Mouse (Mus musculus) limb, embryonic 14.5 days (tissue): ENCODE results near the gene Prkn. TPM values are rescaled to one million over a fixed set of nuclear protein-coding genes. Genes with fewer than 3 reads are reported as not detected.

ENCODE experiments used
- ATAC-seq: fragments of 200-750 bp; cut with Nextera tagmentation; 2 replicates; pipeline ENCODE4 v1.8.0; 2017; ENCODE audit warnings: low read depth, moderate number of reproducible peaks, moderate TSS enrichment; ENCODE audit not compliant: low FRiP score
- DNase-seq: peaks from one replicate; pipeline ENCODE4 v3.0.0-alpha.2; 2015; ENCODE audit warnings: low spot score
- H3K27ac ChIP-seq: fragments of 300-500 bp; sonication (generic); replicated peaks from 2 replicates; pipeline ENCODE4 v1.5.1; 2014; ENCODE audit warnings: low read depth, mild to moderate bottlenecking, low read length, moderate library complexity, mixed read lengths
- H3K27me3 ChIP-seq: fragments of 300-500 bp; sonication (generic); 2 replicates; pipeline ENCODE4 v1.6.1; 2014; ENCODE audit warnings: low read length, mixed read lengths; ENCODE audit not compliant: control insufficient read depth, insufficient read depth
- H3K36me3 ChIP-seq: fragments of 300-500 bp; sonication (generic); 2 replicates; pipeline ENCODE4 v1.6.1; 2014; ENCODE audit warnings: mild to moderate bottlenecking, low read length, moderate library complexity, mixed read lengths; ENCODE audit not compliant: control insufficient read depth, insufficient read depth
- H3K4me1 ChIP-seq: fragments of 300-500 bp; sonication (generic); 2 replicates; pipeline ENCODE4 v1.6.1; 2014; ENCODE audit warnings: antibody characterized with exemption, low read length, mixed read lengths; ENCODE audit not compliant: control insufficient read depth, insufficient read depth
- H3K4me2 ChIP-seq: fragments of 300-500 bp; sonication (generic); replicated peaks from 2 replicates; pipeline ENCODE4 v1.6.1; 2014; ENCODE audit warnings: low read depth, mild to moderate bottlenecking, low read length, moderate library complexity; ENCODE audit not compliant: severe bottlenecking
- H3K4me3 ChIP-seq: fragments of 300-500 bp; sonication (generic); replicated peaks from 2 replicates; pipeline ENCODE4 v1.5.1; 2014; ENCODE audit warnings: low read length
- H3K9ac ChIP-seq: fragments of 300-500 bp; sonication (generic); 2 replicates; pipeline ENCODE4 v1.6.1; 2014; ENCODE audit warnings: mild to moderate bottlenecking, low read depth, low read length, moderate library complexity; ENCODE audit not compliant: severe bottlenecking
- H3K9me3 ChIP-seq: fragments of 300-500 bp; sonication (generic); 2 replicates; pipeline ENCODE4 v1.6.1; 2016; ENCODE audit warnings: low read length; ENCODE audit not compliant: control insufficient read depth
- POLR2A ChIP-seq: fragments of 200-500 bp; IDR thresholded peaks from 2 replicates; pipeline ENCODE4 v1.8.0; 2012; ENCODE audit warnings: inconsistent platforms, mild to moderate bottlenecking, moderate library complexity, borderline replicate concordance; ENCODE audit not compliant: insufficient read depth, insufficient read length; ENCODE audit errors: extremely low read depth
- WGBS: fragments of 180-500 bp; shearing (Covaris S2); extraction: QIAGEN DNeasy Blood & Tissue Kit; methylation state at CpG from one replicate; pipeline ENCODE4 v1.1.7; 2014; 5-methylcytosine and 5-hydroxymethylcytosine counted together
- polyA plus RNA-seq, 2 experiments: library from polyadenylated mRNA; depleted of rRNA in 1 of 2; stranded (reverse) in 1 of 2; unstranded in 1 of 2; fragments of >200 nt; fragmentation: Nextera tagmentation in 1 of 2; extraction: Ambion mirVana in 1 of 2; gene quantifications; 2 replicates each; pipeline versions ENCODE4 v1.2.1 to v1.2.3; 2012 to 2014

Prkn gene
- polyA plus RNA-seq, 2 experiments = 2.3 to 2.7 TPM

DNA sequence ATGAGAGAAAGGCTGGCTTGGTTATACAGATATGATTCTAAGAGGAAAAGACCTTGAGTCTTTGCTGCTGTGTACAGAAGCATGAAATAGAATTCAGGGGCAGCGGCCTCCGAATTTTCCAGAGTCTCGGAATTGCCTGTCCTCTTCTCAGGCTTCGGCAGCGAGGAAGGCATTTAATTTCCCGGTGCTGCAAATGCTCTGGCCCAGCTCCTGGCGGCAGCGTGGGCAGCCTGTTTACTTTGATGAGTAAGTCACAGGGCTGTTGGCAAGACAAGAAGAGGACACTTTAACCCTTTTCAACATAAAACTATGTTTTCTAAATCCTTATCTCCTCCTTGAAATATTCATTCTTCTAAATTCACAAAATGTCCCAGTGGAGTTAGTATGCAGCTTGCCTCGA, 462.9 kb downstream of the Prkn start:
- TF ChIP-seq POLR2A = no peak
- Histone ChIP-seq H3K4me2 (no peak overlapping the region), H3K4me1 (no peaks in the 10 kb centered on the region), H3K4me3 (no peak overlapping the region), H3K9me3 (no peaks in the 10 kb centered on the region), H3K9ac (no peak overlapping the region), H3K27ac (no peak overlapping the region), H3K36me3 (no peaks in the 10 kb centered on the region), H3K27me3 (no peaks in the 10 kb centered on the region)
- ATAC-seq (no peak), DNase-seq (no peak)
- WGBS = 61% methylated on average over 9 of the region's 9 CpGs

DNA sequence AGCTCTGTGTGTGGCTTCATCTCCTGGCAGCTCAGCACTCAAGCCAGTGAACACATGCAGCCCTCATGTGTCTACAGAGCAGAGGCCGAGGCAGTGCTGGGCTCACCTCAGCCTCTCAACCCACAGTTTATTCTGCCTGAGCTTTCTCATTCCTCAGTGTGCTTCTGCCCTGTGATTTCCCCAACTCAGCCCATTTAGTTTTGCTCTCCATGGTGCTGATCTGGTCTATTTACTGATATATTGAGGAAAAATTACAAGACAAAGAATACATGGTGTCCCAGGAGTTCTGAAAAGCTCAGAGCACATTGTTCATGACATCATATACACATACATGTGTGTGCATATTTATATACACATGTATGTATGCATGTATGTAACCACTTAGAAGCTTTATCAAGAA, 469.7 kb downstream of the Prkn start:
- DNase-seq (peak; percentile 56), ATAC-seq (no peak)
- no peaks in the 10 kb centered on the region for H3K36me3 ChIP-seq
- no peak overlapping the region for H3K4me3 ChIP-seq
- H3K4me2 ChIP-seq = no peak overlapping the region
- no peak for TF ChIP-seq POLR2A
- 29% methylated on average over 1 of the region's 1 CpGs for WGBS
- H3K27ac ChIP-seq = no peak overlapping the region
- H3K4me1 ChIP-seq = no peaks in the 10 kb centered on the region
- no peaks in the 10 kb centered on the region for H3K9me3 ChIP-seq
- no peaks in the 10 kb centered on the region for H3K27me3 ChIP-seq
- H3K9ac ChIP-seq = no peak overlapping the region

DNA sequence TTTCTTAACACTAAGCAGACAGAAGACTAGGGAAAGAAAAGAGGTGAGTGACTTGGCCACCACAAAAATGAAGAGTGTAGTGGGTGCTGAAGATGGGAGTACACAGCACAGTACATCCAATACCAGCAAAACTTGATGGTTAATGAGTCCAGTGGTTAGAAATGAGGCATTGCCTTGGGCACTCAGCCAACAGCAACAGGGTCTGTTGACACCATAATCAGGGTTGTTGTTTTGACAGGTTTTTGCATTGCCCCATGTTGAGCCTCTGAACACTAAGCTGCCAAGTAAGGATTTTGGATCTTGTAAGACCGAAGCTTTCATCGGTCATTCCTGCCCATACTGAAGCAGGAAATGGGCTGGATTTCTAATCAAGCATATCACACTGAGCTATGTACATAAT, 474.0 kb downstream of the Prkn start:
- Histone ChIP-seq H3K4me2 (no peak overlapping the region), H3K27me3 (no peaks in the 10 kb centered on the region), H3K27ac (no peak overlapping the region), H3K4me3 (no peak overlapping the region), H3K9me3 (no peaks in the 10 kb centered on the region), H3K4me1 (no peaks in the 10 kb centered on the region), H3K9ac (no peak overlapping the region), H3K36me3 (no peaks in the 10 kb centered on the region)
- no peak for DNase-seq
- no peak for ATAC-seq
- TF ChIP-seq POLR2A = no peak
- WGBS = 82% methylated on average over 2 of the region's 2 CpGs

DNA sequence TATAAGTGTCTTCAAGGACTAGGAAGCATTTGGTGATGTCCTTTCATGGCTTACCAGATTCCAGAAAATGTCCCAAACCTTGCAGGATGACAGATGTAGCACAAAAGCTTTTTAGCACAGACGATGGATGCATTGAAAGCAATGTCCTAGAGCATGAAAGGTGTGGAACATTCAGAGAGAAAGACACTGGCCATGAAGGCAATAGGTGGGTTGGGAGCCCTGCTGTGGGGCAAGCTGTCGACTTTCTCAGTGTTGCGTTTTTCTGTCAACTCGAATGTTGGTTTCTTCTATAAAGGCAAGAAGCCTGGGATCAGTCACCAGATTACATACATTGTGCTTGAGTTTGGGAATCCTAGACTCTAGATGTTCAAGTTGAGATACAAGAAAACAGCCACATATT, 475.5 kb downstream of the Prkn start:
- no peak overlapping the region for H3K4me2 ChIP-seq
- no peak overlapping the region for H3K9ac ChIP-seq
- no peaks in the 10 kb centered on the region for H3K36me3 ChIP-seq
- H3K27ac ChIP-seq = no peak overlapping the region
- TF ChIP-seq POLR2A = no peak
- WGBS = 92% methylated on average over 4 of the region's 4 CpGs
- no peaks in the 10 kb centered on the region for H3K27me3 ChIP-seq
- peaks cover 4% of the 10 kb centered on the region; the same call in 1 of the 2 replicates for H3K4me1 ChIP-seq
- no peaks in the 10 kb centered on the region for H3K9me3 ChIP-seq
- H3K4me3 ChIP-seq = no peak overlapping the region
- ATAC-seq (no peak), DNase-seq (no peak)

DNA sequence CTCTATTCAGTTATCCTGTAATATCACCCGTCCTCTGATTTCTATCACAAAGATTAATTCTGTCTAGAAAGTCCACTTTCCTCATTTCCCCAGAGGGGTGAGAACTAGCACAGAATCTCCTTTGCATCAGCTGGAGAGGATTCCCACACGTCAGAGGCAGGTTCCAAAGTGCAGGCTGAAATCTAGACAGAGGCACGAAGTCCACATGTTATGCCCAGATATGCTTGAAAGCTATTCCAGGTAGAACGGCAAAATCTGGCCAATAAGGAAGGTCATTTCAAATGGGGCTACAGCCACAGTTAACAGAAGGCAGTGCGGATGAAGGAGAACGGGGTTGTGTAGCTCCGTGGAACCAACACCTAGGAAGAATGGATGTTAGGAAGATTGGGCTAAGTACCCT, 478.8 kb downstream of the Prkn start:
- Histone ChIP-seq H3K27ac (no peak overlapping the region), H3K36me3 (no peaks in the 10 kb centered on the region), H3K9me3 (no peaks in the 10 kb centered on the region), H3K4me2 (no peak overlapping the region), H3K4me1 (peaks cover 4% of the 10 kb centered on the region; the same call in 1 of the 2 replicates), H3K27me3 (no peaks in the 10 kb centered on the region), H3K9ac (no peak overlapping the region), H3K4me3 (no peak overlapping the region)
- no peak for ATAC-seq
- 85% methylated on average over 7 of the region's 7 CpGs for WGBS
- no peak for TF ChIP-seq POLR2A
- no peak for DNase-seq
